Mouse (Mus musculus) stomach, embryonic 16.5 days (tissue): Measurements from ENCODE around the gene Ptges3l. TPM values are rescaled to one million over a fixed set of nuclear protein-coding genes. Genes with fewer than 3 reads are reported as not detected.

Experiments used
- ATAC-seq: fragments of 200-750 bp; cut with Nextera tagmentation; 2 replicates; pipeline ENCODE4 v1.8.0; 2017; ENCODE audit warnings: moderate number of reproducible peaks, moderate TSS enrichment; ENCODE audit not compliant: insufficient read depth, low FRiP score
- H3K27ac ChIP-seq: fragments of 300-500 bp; sonication (generic); 2 replicates; pipeline ENCODE4 v1.5.1; 2014; ENCODE audit warnings: low read length
- H3K27me3 ChIP-seq: fragments of 300-500 bp; sonication (generic); 2 replicates; pipeline ENCODE4 v1.6.1; 2014; ENCODE audit warnings: low read length, control low read depth, mixed read lengths; ENCODE audit not compliant: control insufficient read depth, insufficient read depth
- H3K36me3 ChIP-seq: fragments of 300-500 bp; sonication (generic); 2 replicates; pipeline ENCODE4 v1.6.1; 2014; ENCODE audit warnings: low read length; ENCODE audit not compliant: control insufficient read depth, insufficient read depth
- H3K4me1 ChIP-seq: fragments of 300-500 bp; sonication (generic); 2 replicates; pipeline ENCODE4 v1.6.1; 2014; ENCODE audit warnings: low read length, control low read depth, mixed read lengths; ENCODE audit not compliant: control insufficient read depth, insufficient read depth
- H3K4me2 ChIP-seq: fragments of 300-500 bp; sonication (generic); 2 replicates; pipeline ENCODE4 v1.6.1; 2014; ENCODE audit warnings: low read depth, low read length, mixed read lengths
- H3K4me3 ChIP-seq: fragments of 300-500 bp; sonication (generic); replicated peaks from 2 replicates; pipeline ENCODE4 v1.5.1; 2014; ENCODE audit warnings: mild to moderate bottlenecking, low read length
- H3K9ac ChIP-seq: fragments of 300-500 bp; sonication (generic); 2 replicates; pipeline ENCODE4 v1.6.1; 2014; ENCODE audit warnings: low read length
- H3K9me3 ChIP-seq: fragments of 300-500 bp; sonication (generic); replicated peaks from 2 replicates; pipeline ENCODE4 v1.6.1; 2016; ENCODE audit warnings: low read length, control low read depth; ENCODE audit not compliant: control insufficient read depth
- WGBS: fragments of 180-500 bp; shearing (Covaris S2); extraction: QIAGEN DNeasy Blood & Tissue Kit; methylation state at CpG from one replicate; pipeline ENCODE4 v1.1.7; 2014; 5-methylcytosine and 5-hydroxymethylcytosine counted together
- polyA plus RNA-seq: library from polyadenylated mRNA; unstranded; fragments of >200 nt; fragmentation: Nextera tagmentation; extraction: Ambion mirVana; gene quantifications from 2 replicates; pipeline ENCODE4 v1.2.1, GENCODE M21; 2015

Gene Ptges3l
- polyA plus RNA-seq, 1 experiment from 2014 or later: 26.9 TPM

- 0 out of 2 replicates have a peak, but pooled peaks cover 7% of the 10 kb centered on the region for H3K36me3 ChIP-seq
- H3K27ac ChIP-seq: no peak overlapping the region
- H3K4me3 ChIP-seq: no peak overlapping the region
Measured at GRCm38 (mm10) chr11:101460321-101460720, 35.2 kb upstream of the Ptges3l start.

GRCm38 (mm10) chr11:101459716-101460115 lies 34.6 kb upstream of the Ptges3l start:
- ATAC-seq: 0 out of 2 replicates have a peak, but pooled peaks have one; percentile 6
- H3K36me3 ChIP-seq: 0 out of 2 replicates have a peak, but pooled peaks cover 7% of the 10 kb centered on the region
- no peak overlapping the region for H3K4me3 ChIP-seq
- H3K9ac ChIP-seq: no peak overlapping the region
- H3K9me3 ChIP-seq: no peaks in the 10 kb centered on the region
- WGBS: 53% methylated on average over 6 of the region's 6 CpGs
- no peak overlapping the region for H3K4me2 ChIP-seq
- peaks cover 35% of the 10 kb centered on the region for H3K4me1 ChIP-seq
- H3K27ac ChIP-seq: no peak overlapping the region; the same call in 1 of the 2 replicates
- H3K27me3 ChIP-seq: no peaks in the 10 kb centered on the region

More at GRCm38 (mm10) chr11:101460321-101460720, 35.2 kb upstream of the Ptges3l start:
- H3K4me2 ChIP-seq: no peak overlapping the region
- no peak for ATAC-seq
- no peaks in the 10 kb centered on the region for H3K9me3 ChIP-seq
- H3K9ac ChIP-seq: no peak overlapping the region
- WGBS: 80% methylated on average over 15 of the region's 15 CpGs
- no peaks in the 10 kb centered on the region for H3K27me3 ChIP-seq
- H3K4me1 ChIP-seq: peaks cover 31% of the 10 kb centered on the region

- Histone ChIP-seq H3K4me1 (peaks cover 26% of the 10 kb centered on the region), H3K36me3 (0 out of 2 replicates have a peak, but pooled peaks cover 7% of the 10 kb centered on the region), H3K9me3 (no peaks in the 10 kb centered on the region), H3K27me3 (no peaks in the 10 kb centered on the region), H3K4me3 (no peak overlapping the region), H3K4me2 (no peak overlapping the region), H3K27ac (no peak overlapping the region), H3K9ac (no peak overlapping the region)
- no peak for ATAC-seq
- 81% methylated on average over 12 of the region's 12 CpGs for WGBS
Measured at GRCm38 (mm10) chr11:101458217-101458616, 33.1 kb upstream of the Ptges3l start.

- Histone ChIP-seq H3K36me3 (0 out of 2 replicates have a peak, but pooled peaks cover 7% of the 10 kb centered on the region), H3K9me3 (no peaks in the 10 kb centered on the region), H3K27me3 (no peaks in the 10 kb centered on the region), H3K27ac (no peak overlapping the region), H3K9ac (no peak overlapping the region), H3K4me1 (peaks cover 20% of the 10 kb centered on the region), H3K4me2 (no peak overlapping the region), H3K4me3 (no peak overlapping the region)
- no peak for ATAC-seq
- WGBS: 85% methylated on average over 9 of the region's 9 CpGs
Measured at GRCm38 (mm10) chr11:101457631-101458030, 32.5 kb upstream of the Ptges3l start.

GRCm38 (mm10) chr11:101455627-101456026 lies 30.5 kb upstream of the Ptges3l start:
- Histone ChIP-seq H3K4me2 (no peak overlapping the region), H3K36me3 (no peaks in the 10 kb centered on the region), H3K9ac (no peak overlapping the region)

GRCm38 (mm10) chr11:101454702-101455101 lies 29.6 kb upstream of the Ptges3l start:
- no peak for ATAC-seq
- peak overlapping the region; percentile 6; the same call in 1 of the 2 replicates for H3K27ac ChIP-seq

More at GRCm38 (mm10) chr11:101455627-101456026, 30.5 kb upstream of the Ptges3l start:
- 82% methylated on average over 7 of the region's 7 CpGs for WGBS
- Histone ChIP-seq H3K4me1 (peaks cover 20% of the 10 kb centered on the region), H3K4me3 (no peak overlapping the region), H3K27me3 (no peaks in the 10 kb centered on the region), H3K27ac (no peak overlapping the region), H3K9me3 (no peaks in the 10 kb centered on the region)
- ATAC-seq: no peak

GRCm38 (mm10) chr11:101452093-101452774 lies 27.1 kb upstream of the Ptges3l start:
- Histone ChIP-seq H3K4me2 (no peak overlapping the region), H3K27me3 (no peaks in the 10 kb centered on the region)
- ATAC-seq: no peak

More at GRCm38 (mm10) chr11:101454702-101455101, 29.6 kb upstream of the Ptges3l start:
- Histone ChIP-seq H3K36me3 (no peaks in the 10 kb centered on the region), H3K9ac (0 out of 2 replicates have a peak overlapping the region, but pooled peaks have one; percentile 25), H3K4me3 (no peak overlapping the region), H3K4me1 (peaks cover 18% of the 10 kb centered on the region), H3K27me3 (no peaks in the 10 kb centered on the region), H3K9me3 (no peaks in the 10 kb centered on the region), H3K4me2 (no peak overlapping the region)
- WGBS: 65% methylated on average over 6 of the region's 6 CpGs

GRCm38 (mm10) chr11:101451536-101451935 lies 26.4 kb upstream of the Ptges3l start:
- H3K4me3 ChIP-seq: no peak overlapping the region
- no peak for ATAC-seq
- no peak overlapping the region for H3K4me2 ChIP-seq
- H3K4me1 ChIP-seq: peaks cover 14% of the 10 kb centered on the region; the same call in 1 of the 2 replicates
- H3K27me3 ChIP-seq: no peaks in the 10 kb centered on the region
- WGBS: 85% methylated on average over 10 of the region's 10 CpGs
- H3K9me3 ChIP-seq: no peaks in the 10 kb centered on the region
- H3K9ac ChIP-seq: no peak overlapping the region
- no peak overlapping the region for H3K27ac ChIP-seq
- no peaks in the 10 kb centered on the region for H3K36me3 ChIP-seq

More at GRCm38 (mm10) chr11:101452093-101452774, 27.1 kb upstream of the Ptges3l start:
- 61% methylated on average over 10 of the region's 10 CpGs for WGBS
- Histone ChIP-seq H3K36me3 (no peaks in the 10 kb centered on the region), H3K4me1 (peaks cover 14% of the 10 kb centered on the region; the same call in 1 of the 2 replicates), H3K9ac (no peak overlapping the region), H3K9me3 (no peaks in the 10 kb centered on the region), H3K4me3 (no peak overlapping the region), H3K27ac (no peak overlapping the region)

- Histone ChIP-seq H3K27me3 (no peaks in the 10 kb centered on the region), H3K4me1 (peaks cover 14% of the 10 kb centered on the region; the same call in 1 of the 2 replicates), H3K36me3 (no peaks in the 10 kb centered on the region), H3K27ac (no peak overlapping the region), H3K9ac (no peak overlapping the region), H3K4me3 (no peak overlapping the region), H3K4me2 (no peak overlapping the region), H3K9me3 (no peaks in the 10 kb centered on the region)
- no peak for ATAC-seq
- 85% methylated on average over 3 of the region's 3 CpGs for WGBS
Measured at GRCm38 (mm10) chr11:101450394-101450793, 25.3 kb upstream of the Ptges3l start.
